Mouse (Mus musculus): ENCODE measurements around the gene Ckap2l. TPM values are rescaled to one million over a fixed set of nuclear protein-coding genes. Genes with fewer than 3 reads are reported as not detected.

Ckap2l gene
- total RNA-seq, 2 experiments from 2014 or later = 0.64 to 0.99 TPM

- no peak for DNase-seq (ENCODE audit: low spot score in 2 of 2)
These were observed 29.3 kb downstream of the Ckap2l start for GRCm38 (mm10) chr2:129267738-129268137.

- no peak for DNase-seq (ENCODE audit: low spot score in 2 of 2)
These were observed 31.7 kb downstream of the Ckap2l start for GRCm38 (mm10) chr2:129265316-129265715.

GRCm38 (mm10) chr2:129263073-129263472 lies 33.9 kb downstream of the Ckap2l start:
- no peak for DNase-seq (ENCODE audit: low spot score in 2 of 2)

- no peak for DNase-seq (ENCODE audit: low spot score in 2 of 2)
These were observed 35.7 kb downstream of the Ckap2l start for GRCm38 (mm10) chr2:129261151-129261794.

DNA sequence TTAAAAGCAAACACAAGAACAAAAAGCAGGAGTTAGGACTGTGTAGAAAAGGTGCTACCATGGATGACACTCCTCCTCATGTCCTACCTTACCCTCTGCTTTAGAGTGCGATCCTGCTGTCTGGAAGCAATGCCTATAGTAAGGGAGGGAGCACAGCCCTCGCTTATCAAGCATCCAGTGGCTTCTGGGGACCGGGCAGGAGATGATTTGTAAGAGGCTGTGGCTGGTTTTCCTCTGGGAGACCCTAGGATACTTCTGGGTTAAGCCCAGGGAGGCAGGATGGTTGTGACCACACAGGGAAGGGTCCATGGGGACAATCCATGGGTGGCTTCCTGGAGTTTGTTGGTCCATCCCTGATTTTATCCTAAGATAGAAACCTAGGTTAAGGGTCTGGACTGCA lies 36.4 kb downstream of the Ckap2l start:
- DNase-seq (ENCODE audit: low spot score in 2 of 2) = no peak

GRCm38 (mm10) chr2:129258475-129259211 lies 38.4 kb downstream of the Ckap2l start:
- DNase-seq (ENCODE audit: low spot score in 2 of 2) = peak; percentile 39 to 63

DNA sequence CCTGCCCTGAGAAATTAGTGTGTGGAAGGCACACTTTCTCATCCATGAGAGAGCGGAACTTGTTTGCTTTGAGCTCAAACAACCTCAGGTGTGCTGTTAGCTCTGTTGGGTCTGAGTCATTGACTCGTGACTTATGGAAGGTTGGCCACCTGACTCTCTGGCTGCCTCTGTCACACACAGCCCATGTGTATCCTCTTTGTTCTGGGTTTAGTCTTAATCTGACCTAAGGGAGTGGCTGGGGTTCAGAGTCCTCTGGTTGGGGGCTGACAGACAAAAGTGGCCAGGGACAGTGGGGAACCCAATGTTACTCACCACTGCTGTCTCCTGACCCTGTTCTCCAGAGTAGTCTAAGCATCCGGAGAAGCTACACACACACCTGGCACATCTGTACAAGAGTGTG lies 39.0 kb downstream of the Ckap2l start:
- no peak for DNase-seq (ENCODE audit: low spot score in 2 of 2)

DNA sequence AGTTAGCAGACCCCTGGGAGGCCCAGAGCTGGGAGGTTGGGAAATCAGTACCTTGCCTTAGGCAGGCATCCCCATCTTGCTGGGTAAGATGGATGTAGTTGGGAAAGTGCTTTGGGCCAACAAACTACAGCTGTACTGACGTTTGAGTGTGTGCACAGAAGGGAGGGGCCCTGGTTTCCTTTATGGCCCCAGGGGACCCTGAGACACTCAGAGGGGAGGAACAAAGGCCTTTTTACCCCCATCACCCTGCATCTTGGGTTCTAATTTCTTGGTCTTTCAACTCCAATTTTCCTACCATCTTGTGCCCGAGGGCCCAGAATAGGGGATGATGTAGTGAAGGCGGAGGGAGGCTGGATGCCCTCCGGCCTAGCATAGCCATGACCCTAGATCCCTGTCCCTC lies 41.0 kb downstream of the Ckap2l start:
- no peak for DNase-seq (ENCODE audit: low spot score in 2 of 2)

- no peak for DNase-seq (ENCODE audit: low spot score in 2 of 2)
These were observed 42.9 kb downstream of the Ckap2l start for GRCm38 (mm10) chr2:129254076-129254475.

GRCm38 (mm10) chr2:129253631-129253970 lies 43.4 kb downstream of the Ckap2l start:
- no peak for DNase-seq (ENCODE audit: low spot score in 2 of 2)

GRCm38 (mm10) chr2:129252836-129253630 lies 44.0 kb downstream of the Ckap2l start:
- DNase-seq (ENCODE audit: low spot score in 2 of 2) = no peak

DNA sequence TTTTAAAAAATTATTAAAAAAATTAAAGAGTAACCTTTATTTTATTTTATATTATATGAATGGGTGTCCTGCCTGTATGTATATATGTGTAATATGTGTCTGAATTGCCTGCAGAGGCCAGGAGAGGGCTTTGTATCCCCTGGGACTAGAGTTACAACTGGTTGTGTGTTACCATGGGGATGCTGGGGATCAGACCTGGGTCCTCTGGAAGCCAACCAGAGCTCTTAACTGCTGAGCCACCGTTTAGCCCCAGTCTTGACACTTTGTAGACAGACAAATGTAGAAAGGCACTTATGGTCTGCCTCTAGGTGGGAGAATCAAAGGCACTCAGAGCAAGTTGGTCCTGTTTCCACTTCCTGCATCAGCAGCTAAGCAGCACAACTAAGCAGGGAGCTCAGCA lies 47.7 kb downstream of the Ckap2l start:
- DNase-seq (ENCODE audit: low spot score in 2 of 2) = no peak

GRCm38 (mm10) chr2:129247707-129248121 lies 49.3 kb downstream of the Ckap2l start:
- no peak for DNase-seq (ENCODE audit: low spot score in 2 of 2)

- DNase-seq (ENCODE audit: low spot score in 2 of 2) = no peak
These were observed 50.1 kb downstream of the Ckap2l start for GRCm38 (mm10) chr2:129246924-129247323.

DNA sequence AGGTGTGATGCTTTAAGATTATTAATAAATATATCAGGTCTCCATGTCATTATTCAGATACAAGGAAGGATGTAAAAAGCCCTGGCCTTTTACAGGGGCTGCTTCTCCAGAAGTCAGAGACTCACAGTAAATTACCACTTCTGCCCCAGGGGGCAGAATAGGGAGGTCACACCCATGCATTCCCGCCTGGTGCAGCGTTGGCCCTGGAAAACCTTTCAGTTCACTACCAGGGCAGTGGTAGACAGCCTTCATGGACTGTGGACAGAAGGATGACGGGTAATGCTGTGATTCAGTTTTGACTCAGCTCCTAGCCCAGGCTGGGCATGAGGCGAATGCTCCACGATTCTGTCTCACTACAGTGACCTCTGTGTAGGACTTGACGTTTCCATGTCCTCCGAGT lies 50.6 kb downstream of the Ckap2l start:
- DNase-seq (ENCODE audit: low spot score in 2 of 2) = no peak

GRCm38 (mm10) chr2:129245618-129246017 lies 51.4 kb downstream of the Ckap2l start:
- DNase-seq (ENCODE audit: low spot score in 2 of 2) = no peak

- DNase-seq (ENCODE audit: low spot score in 2 of 2) = no peak
These were observed 52.4 kb downstream of the Ckap2l start for GRCm38 (mm10) chr2:129244446-129245120.

- DNase-seq (ENCODE audit: low spot score in 2 of 2) = no peak
These were observed 53.2 kb downstream of the Ckap2l start for GRCm38 (mm10) chr2:129243786-129244185.

DNA sequence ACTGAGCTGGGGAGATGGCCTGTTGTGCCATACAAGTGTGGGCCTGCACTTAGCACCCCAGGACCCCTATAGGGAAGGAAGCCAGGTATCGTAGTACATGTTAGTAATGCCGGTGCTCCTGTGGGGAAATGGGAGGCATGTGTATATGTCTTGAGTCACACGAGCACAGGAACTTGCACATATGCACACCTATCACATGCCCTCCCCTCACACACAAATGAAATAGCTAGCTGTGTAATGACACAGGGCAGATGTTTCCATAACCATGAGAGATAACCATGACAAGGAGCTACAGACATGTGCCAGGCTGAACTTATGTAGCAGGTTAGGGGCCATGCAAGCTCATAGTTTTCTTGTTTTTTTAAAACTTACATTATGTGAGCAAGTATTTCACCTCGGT lies 54.0 kb downstream of the Ckap2l start:
- DNase-seq (ENCODE audit: low spot score in 2 of 2) = no peak

- DNase-seq (ENCODE audit: low spot score in 2 of 2) = no peak
These were observed 54.9 kb downstream of the Ckap2l start for GRCm38 (mm10) chr2:129241845-129242833.

Data from adrenal gland, adult 18-20 months (tissue).